Mouse (Mus musculus) brain, embryonic 14.5 days (tissue): Measurements from ENCODE around the gene Gal3st1.

Experiments
- CTCF ChIP-seq: fragments of 200-500 bp; IDR thresholded peaks from 2 replicates; pipeline ENCODE4 v1.5.1; 2012; ENCODE audit warnings: inconsistent platforms, mild to moderate bottlenecking, moderate library complexity, borderline replicate concordance; ENCODE audit not compliant: insufficient read depth, insufficient read length; ENCODE audit errors: extremely low read depth
- POLR2A ChIP-seq: fragments of 200-500 bp; IDR thresholded peaks from 2 replicates; pipeline ENCODE4 v1.6.1; 2012; ENCODE audit warnings: mild to moderate bottlenecking, inconsistent platforms, borderline replicate concordance; ENCODE audit not compliant: poor library complexity, insufficient read depth, insufficient read length, severe bottlenecking; ENCODE audit errors: extremely low read depth

- TF ChIP-seq CTCF (no peak), POLR2A (no peak)
Observed at GRCm38 (mm10) chr11:4048438-4048837, 65.0 kb downstream of the Gal3st1 start.
